Mouse (Mus musculus) midbrain, postnatal 0 days (tissue): ENCODE measurements around the gene Sec14l1. TPM values are rescaled to one million over a fixed set of nuclear protein-coding genes. Genes with fewer than 3 reads are reported as not detected.

Experiments
- ATAC-seq: fragments of 200-750 bp; cut with Nextera tagmentation; 2 replicates; pipeline ENCODE4 v1.8.0; 2017; ENCODE audit warnings: moderate number of reproducible peaks, mild to moderate bottlenecking, moderate TSS enrichment, moderate library complexity; ENCODE audit not compliant: low FRiP score
- DNase-seq: peaks from one replicate; pipeline ENCODE4 v3.0.0-alpha.2; 2015; ENCODE audit warnings: low spot score
- H3K27ac ChIP-seq: fragments of 300-500 bp; sonication (generic); 2 replicates; pipeline ENCODE4 v1.5.1; 2014; ENCODE audit warnings: low read depth, mild to moderate bottlenecking, low read length, mixed read lengths
- H3K27me3 ChIP-seq: fragments of 300-500 bp; sonication (generic); 2 replicates; pipeline ENCODE4 v1.6.1; 2014; ENCODE audit warnings: low read length, control low read depth, mixed read lengths; ENCODE audit not compliant: insufficient read depth
- H3K36me3 ChIP-seq: fragments of 300-500 bp; sonication (generic); 2 replicates; pipeline ENCODE4 v1.6.1; 2014; ENCODE audit warnings: low read length, control low read depth, mixed read lengths; ENCODE audit not compliant: insufficient read depth
- H3K4me1 ChIP-seq: fragments of 300-500 bp; sonication (generic); 2 replicates; pipeline ENCODE4 v1.6.1; 2014; ENCODE audit warnings: mild to moderate bottlenecking, control low read depth, antibody characterized with exemption, low read length, mixed read lengths; ENCODE audit not compliant: insufficient read depth
- H3K4me2 ChIP-seq: fragments of 300-500 bp; sonication (generic); 2 replicates; pipeline ENCODE4 v1.6.1; 2014; ENCODE audit warnings: low read depth, mild to moderate bottlenecking, low read length, mixed read lengths; ENCODE audit not compliant: poor library complexity, severe bottlenecking
- H3K4me3 ChIP-seq: fragments of 300-500 bp; sonication (generic); 2 replicates; pipeline ENCODE4 v1.5.1; 2014; ENCODE audit warnings: low read depth, mild to moderate bottlenecking, low read length, moderate library complexity
- H3K9ac ChIP-seq: fragments of 300-500 bp; sonication (generic); replicated peaks from 2 replicates; pipeline ENCODE4 v1.6.1; 2014; ENCODE audit warnings: mild to moderate bottlenecking, low read length, moderate library complexity, mixed read lengths; ENCODE audit not compliant: poor library complexity, severe bottlenecking
- H3K9me3 ChIP-seq: fragments of 300-500 bp; sonication (generic); 2 replicates; pipeline ENCODE4 v1.6.1; 2016; ENCODE audit warnings: low read length, control low read depth
- CTCF ChIP-seq: IDR thresholded peaks from 2 replicates; pipeline ENCODE4 v1.5.1; 2016; ENCODE audit warnings: antibody characterized with exemption, mild to moderate bottlenecking
- WGBS: fragments of 180-500 bp; shearing (Covaris S2); extraction: QIAGEN DNeasy Blood & Tissue Kit; methylation state at CpG from one replicate; pipeline ENCODE4 v1.1.7; 2014; 5-methylcytosine and 5-hydroxymethylcytosine counted together
- polyA plus RNA-seq: library from polyadenylated mRNA; unstranded; fragments of >200 nt; fragmentation: Nextera tagmentation; extraction: Ambion mirVana; gene quantifications from 2 replicates; pipeline ENCODE4 v1.2.1, GENCODE M21; 2015
- total RNA-seq: library from RNA; depleted of rRNA; stranded (reverse); fragments of >200 nt; gene quantifications from 2 replicates; pipeline ENCODE4 v1.2.3, GENCODE M21; 2014

Gene Sec14l1
- total and polyA plus RNA-seq, 2 experiments from 2014 or later = 49.2 to 71.1 TPM

GRCm38 (mm10) chr11:117160791-117161190 is 45.8 kb downstream of the Sec14l1 start:
- WGBS = 96% methylated on average over 12 of the region's 12 CpGs

GRCm38 (mm10) chr11:117161574-117161973 is 46.6 kb downstream of the Sec14l1 start:
- WGBS = 72% methylated on average over 8 of the region's 8 CpGs
- ATAC-seq (no peak), DNase-seq (no peak)
- Histone ChIP-seq H3K4me3 (no peak overlapping the region), H3K9ac (no peak overlapping the region), H3K27me3 (no peaks in the 10 kb centered on the region), H3K4me2 (no peak overlapping the region), H3K27ac (no peak overlapping the region), H3K36me3 (peaks cover 24% of the 10 kb centered on the region), H3K9me3 (no peaks in the 10 kb centered on the region), H3K4me1 (no peaks in the 10 kb centered on the region)
- no peak for TF ChIP-seq CTCF

More at GRCm38 (mm10) chr11:117160791-117161190, 45.8 kb downstream of the Sec14l1 start:
- H3K27ac ChIP-seq = no peak overlapping the region
- no peak for DNase-seq
- no peak for TF ChIP-seq CTCF
- ATAC-seq = no peak
- no peaks in the 10 kb centered on the region for H3K27me3 ChIP-seq
- no peak overlapping the region for H3K4me3 ChIP-seq
- H3K36me3 ChIP-seq = peaks cover 30% of the 10 kb centered on the region
- no peak overlapping the region for H3K9ac ChIP-seq
- no peaks in the 10 kb centered on the region for H3K9me3 ChIP-seq
- H3K4me1 ChIP-seq = no peaks in the 10 kb centered on the region
- no peak overlapping the region for H3K4me2 ChIP-seq

GRCm38 (mm10) chr11:117163098-117163497 is 48.1 kb downstream of the Sec14l1 start:
- 75% methylated on average over 9 of the region's 9 CpGs for WGBS
- ATAC-seq (no peak), DNase-seq (no peak)
- H3K27me3 ChIP-seq = no peaks in the 10 kb centered on the region
- H3K9me3 ChIP-seq = no peaks in the 10 kb centered on the region
- H3K27ac ChIP-seq = no peak overlapping the region
- no peak overlapping the region for H3K4me2 ChIP-seq
- TF ChIP-seq CTCF = no peak
- peaks cover 13% of the 10 kb centered on the region for H3K36me3 ChIP-seq
- no peak overlapping the region for H3K4me3 ChIP-seq
- no peak overlapping the region for H3K9ac ChIP-seq
- no peaks in the 10 kb centered on the region for H3K4me1 ChIP-seq

DNA sequence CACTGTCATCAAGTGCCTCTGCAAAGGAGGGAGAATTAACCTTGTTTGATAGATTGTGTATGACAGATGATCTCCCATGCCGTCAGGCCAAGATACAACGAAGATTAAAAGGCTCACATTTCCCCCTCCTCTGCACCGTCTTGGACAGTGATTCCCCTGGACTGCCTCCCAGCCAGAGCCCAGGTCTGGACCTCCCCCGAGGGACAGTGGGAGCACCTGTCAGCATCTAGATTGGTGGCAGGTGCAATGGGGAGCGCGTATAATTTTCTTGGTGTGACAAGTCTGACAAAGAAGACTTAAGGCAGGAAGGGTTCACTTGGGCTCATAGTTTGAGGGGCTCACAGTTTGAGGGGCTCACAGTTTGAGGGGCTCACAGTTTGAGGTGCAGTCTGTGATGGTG is 48.8 kb downstream of the Sec14l1 start:
- TF ChIP-seq CTCF = no peak
- Histone ChIP-seq H3K27me3 (no peaks in the 10 kb centered on the region), H3K4me1 (no peaks in the 10 kb centered on the region), H3K4me3 (no peak overlapping the region), H3K36me3 (peaks cover 6% of the 10 kb centered on the region), H3K9me3 (no peaks in the 10 kb centered on the region), H3K4me2 (no peak overlapping the region), H3K9ac (no peak overlapping the region), H3K27ac (no peak overlapping the region)
- no peak for DNase-seq
- ATAC-seq = no peak
- 87% methylated on average over 6 of the region's 6 CpGs for WGBS

GRCm38 (mm10) chr11:117168278-117169087 is 53.5 kb downstream of the Sec14l1 start:
- 83% methylated on average over 20 of the region's 20 CpGs for WGBS
- H3K4me2 ChIP-seq = no peak overlapping the region
- no peak overlapping the region for H3K9ac ChIP-seq
- H3K4me3 ChIP-seq = no peak overlapping the region
- H3K36me3 ChIP-seq = no peaks in the 10 kb centered on the region
- peak; percentile 39 for DNase-seq
- H3K27ac ChIP-seq = no peak overlapping the region
- H3K4me1 ChIP-seq = no peaks in the 10 kb centered on the region
- no peak for TF ChIP-seq CTCF
- no peaks in the 10 kb centered on the region for H3K9me3 ChIP-seq
- no peak for ATAC-seq
- H3K27me3 ChIP-seq = no peaks in the 10 kb centered on the region

- Histone ChIP-seq H3K4me3 (no peak overlapping the region), H3K9me3 (no peaks in the 10 kb centered on the region), H3K27ac (no peak overlapping the region), H3K36me3 (no peaks in the 10 kb centered on the region), H3K4me1 (no peaks in the 10 kb centered on the region), H3K27me3 (no peaks in the 10 kb centered on the region), H3K9ac (no peak overlapping the region), H3K4me2 (no peak overlapping the region)
- no peak for TF ChIP-seq CTCF
- ATAC-seq = no peak
- DNase-seq = peak; percentile 30
- 84% methylated on average over 11 of the region's 11 CpGs for whole genome bisulfite sequencing
Measured at GRCm38 (mm10) chr11:117169088-117169635, 54.2 kb downstream of the Sec14l1 start.
